Mouse (Mus musculus) liver, embryonic 14.5 days (tissue): ENCODE results near the gene Qrich1. TPM values are rescaled to one million over a fixed set of nuclear protein-coding genes. Genes with fewer than 3 reads are reported as not detected.
"Not testable (repeated sequence)": the region's sequence is repeated elsewhere in the genome, so short reads cannot be mapped to it uniquely, and the experiment has no call there.

Source experiments
- ATAC-seq: fragments of 200-750 bp; cut with Nextera tagmentation; 2 replicates; pipeline ENCODE4 v1.8.0; 2017; ENCODE audit warnings: moderate number of reproducible peaks, mild to moderate bottlenecking, moderate library complexity; ENCODE audit not compliant: insufficient read depth
- DNase-seq, 3 experiments: peaks; one replicate each; pipeline ENCODE4 v3.0.0-alpha.2; 2012 to 2013; ENCODE audit warnings: low read depth in 3 of 3, low spot score in 3 of 3
- H3K27ac ChIP-seq: fragments of 300-500 bp; sonication (generic); 2 replicates; pipeline ENCODE4 v1.5.1; 2014; ENCODE audit warnings: moderate library complexity, mild to moderate bottlenecking, control low read depth, inconsistent platforms
- H3K27me3 ChIP-seq: fragments of 300-500 bp; sonication (generic); 2 replicates; pipeline ENCODE4 v1.6.1; 2014; ENCODE audit warnings: mild to moderate bottlenecking, low read length, moderate library complexity; ENCODE audit not compliant: control insufficient read depth, insufficient read depth
- H3K36me3 ChIP-seq: fragments of 300-500 bp; sonication (generic); replicated peaks from 2 replicates; pipeline ENCODE4 v1.6.1; 2014; ENCODE audit warnings: low read depth; ENCODE audit not compliant: control insufficient read depth, insufficient read depth
- H3K4me1 ChIP-seq, 2 experiments: fragments of 200-500 bp in 1 of 2; fragments of 300-500 bp in 1 of 2; sonication (generic) in 1 of 2; replicated peaks; 2 replicates each; pipeline ENCODE4 v1.6.1; 2012 to 2014; ENCODE audit warnings: antibody characterized with exemption in 1 of 2, inconsistent platforms in 1 of 2, low read length in 1 of 2; ENCODE audit not compliant: control insufficient read depth in 2 of 2, insufficient read depth in 2 of 2
- H3K4me2 ChIP-seq: fragments of 300-500 bp; sonication (generic); 2 replicates; pipeline ENCODE4 v1.6.1; 2014; ENCODE audit warnings: low read depth, mild to moderate bottlenecking, control low read depth, moderate library complexity
- H3K4me3 ChIP-seq, 2 experiments: fragments of 200-500 bp in 1 of 2; fragments of 300-500 bp in 1 of 2; sonication (generic) in 1 of 2; 2 replicates each; pipeline ENCODE4 v1.5.1; 2012 to 2014; ENCODE audit warnings: low read depth in 2 of 2, low read length in 2 of 2, mild to moderate bottlenecking in 2 of 2, control low read depth in 1 of 2, inconsistent platforms in 1 of 2, moderate library complexity in 1 of 2; ENCODE audit not compliant: insufficient read depth in 1 of 2
- H3K9ac ChIP-seq: fragments of 300-500 bp; sonication (generic); replicated peaks from 2 replicates; pipeline ENCODE4 v1.6.1; 2014; ENCODE audit warnings: mild to moderate bottlenecking, control low read depth, moderate library complexity
- H3K9me3 ChIP-seq: fragments of 300-500 bp; sonication (generic); 2 replicates; pipeline ENCODE4 v1.6.1; 2016; ENCODE audit warnings: low read length, mixed read lengths; ENCODE audit not compliant: control insufficient read depth
- CTCF ChIP-seq: IDR thresholded peaks from 2 replicates; pipeline ENCODE4 v1.5.1; 2016; ENCODE audit warnings: antibody characterized with exemption, low read depth, control low read depth
- EP300 ChIP-seq: IDR thresholded peaks from 2 replicates; pipeline ENCODE4 v1.6.1; 2016; ENCODE audit warnings: antibody characterized with exemption, low read depth
- WGBS: fragments of 180-500 bp; shearing (Covaris S2); extraction: QIAGEN DNeasy Blood & Tissue Kit; methylation state at CpG from one replicate; pipeline ENCODE4 v1.1.7; 2014; ENCODE audit not compliant: insufficient replicate concordance; 5-methylcytosine and 5-hydroxymethylcytosine counted together
- polyA plus RNA-seq, 2 experiments: library from polyadenylated mRNA; depleted of rRNA in 1 of 2; stranded (reverse) in 1 of 2; unstranded in 1 of 2; fragments of >200 nt; fragmentation: Nextera tagmentation in 1 of 2; extraction: Ambion mirVana in 1 of 2; gene quantifications; 2 replicates each; pipeline versions ENCODE4 v1.2.1 to v1.2.3; 2012 to 2014

Gene Qrich1
- polyA plus RNA-seq, 2 experiments, result 39.8 to 40.6 TPM

DNA sequence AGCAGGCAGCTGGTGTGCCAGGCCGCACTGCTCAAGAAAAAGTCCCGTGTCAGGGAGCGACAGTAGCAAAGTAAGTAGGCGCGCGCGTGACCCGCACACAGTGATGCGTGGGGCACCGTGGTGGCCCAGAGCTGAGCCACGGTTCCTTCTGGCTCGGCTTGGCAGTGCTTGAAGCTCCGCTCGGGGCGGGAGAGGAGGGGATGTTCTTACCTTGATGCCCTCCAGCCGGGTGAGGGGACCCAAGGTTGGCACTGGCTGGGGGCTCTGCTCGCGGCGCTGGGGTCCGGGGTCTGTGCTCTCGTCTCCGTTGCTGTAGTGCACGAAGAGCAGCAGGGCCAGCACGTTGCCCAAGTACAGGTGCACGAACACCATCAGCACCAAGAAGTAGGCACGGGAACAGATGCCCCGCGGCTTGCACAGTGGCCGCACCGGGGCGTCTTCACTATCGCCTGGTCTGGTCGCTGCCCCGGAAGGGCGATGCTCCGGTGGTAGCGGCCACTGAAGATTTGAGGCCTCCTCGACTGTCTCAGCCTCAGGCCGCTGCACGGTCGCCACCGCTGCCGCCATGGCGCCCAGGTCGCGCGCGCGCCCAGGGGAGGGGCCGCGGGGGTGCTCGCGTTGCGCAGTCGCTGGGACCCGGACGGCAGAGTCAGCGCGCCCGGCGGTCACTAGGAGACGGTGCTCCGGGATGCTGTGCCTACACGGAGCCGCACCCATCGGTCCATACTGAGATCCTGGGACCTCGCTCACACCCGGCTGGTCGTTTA is 80.6 kb downstream of the Qrich1 start, which contains the start of gene P4htm:
Gene P4htm, minus strand, starts transcription at position 670 of the 767 bp plus-strand sequence.
- Histone ChIP-seq H3K27ac (no peak within 1 kb of the TSS), H3K4me3 (peak within 1 kb of the TSS; percentile 49 to 62), H3K9me3 (no peaks in the 10 kb centered on the region), H3K27me3 (no peaks in the 10 kb centered on the region; the same call in 1 of the 2 replicates), H3K36me3 (no peaks in the 10 kb centered on the region), H3K4me2 (peak within 1 kb of the TSS; percentile 83), H3K4me1 (no peaks in the 10 kb centered on the region), H3K9ac (peak within 1 kb of the TSS; percentile 47)
- DNase-seq (no peak), ATAC-seq (peak; percentile 62)
- no peak for TF ChIP-seq CTCF
- TF ChIP-seq EP300, result no peak
- WGBS, result 7% methylated on average over 69 of the region's 69 CpGs

DNA sequence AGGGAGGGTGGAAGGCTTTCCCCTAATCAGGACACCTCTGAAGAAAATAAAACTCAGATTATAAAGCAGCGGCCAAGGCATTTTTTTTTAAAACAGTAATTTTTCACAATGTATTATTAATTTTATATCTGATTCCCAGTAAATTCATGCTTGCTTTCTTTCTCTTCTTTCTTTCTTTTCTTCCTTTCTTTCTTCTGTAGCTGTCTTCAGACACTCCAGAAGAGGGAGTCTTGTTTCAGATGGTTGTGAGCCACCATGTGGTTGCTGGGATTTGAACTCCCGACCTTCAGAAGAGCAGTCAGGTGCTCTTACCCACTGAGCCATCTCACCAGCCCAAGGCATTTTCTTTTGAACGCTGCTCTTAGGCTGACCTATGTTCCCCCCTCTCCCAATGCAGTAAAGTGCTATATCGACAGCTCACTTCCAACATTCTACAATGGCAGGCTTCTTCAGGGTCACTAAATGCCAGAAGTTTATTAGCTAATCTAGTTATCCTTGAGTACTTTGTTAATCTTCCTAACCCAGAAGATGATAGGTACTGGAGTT is 82.5 kb downstream of the Qrich1 start:
- ATAC-seq (no peak), DNase-seq (no peak)

DNA sequence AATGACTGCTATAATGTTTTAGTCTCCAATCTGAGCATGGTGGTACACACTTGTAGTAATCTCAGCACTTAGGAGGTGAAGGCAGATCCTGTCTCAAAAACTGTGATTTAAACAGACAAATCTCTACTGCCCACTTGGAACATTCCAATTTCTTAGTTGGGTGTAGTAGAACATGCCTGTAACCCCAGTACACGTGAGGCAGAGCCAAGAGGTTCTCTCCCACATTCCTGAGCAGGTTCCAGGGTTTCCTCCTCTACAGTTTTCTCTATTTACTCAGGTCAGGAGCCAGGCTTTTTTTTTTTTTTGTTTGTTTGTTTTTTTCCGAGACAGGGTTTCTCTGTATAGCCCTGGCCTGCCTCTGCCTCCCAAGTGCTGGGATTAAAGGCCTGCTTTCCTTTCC is 83.4 kb downstream of the Qrich1 start:
- TF ChIP-seq CTCF (no peak), EP300 (no peak)
- ATAC-seq (no peak), DNase-seq (no peak)
- H3K27me3 ChIP-seq, result no peaks in the 10 kb centered on the region; the same call in 1 of the 2 replicates
- WGBS, result 51% methylated on average over 2 of the region's 2 CpGs
- H3K9me3 ChIP-seq, result no peaks in the 10 kb centered on the region
- no peak overlapping the region for H3K27ac ChIP-seq
- no peak overlapping the region for H3K4me3 ChIP-seq
- H3K36me3 ChIP-seq, result peaks cover 18% of the 10 kb centered on the region
- H3K9ac ChIP-seq, result no peak overlapping the region
- H3K4me1 ChIP-seq, result no peaks in the 10 kb centered on the region
- no peak overlapping the region for H3K4me2 ChIP-seq

More for the DNA sequence above, 82.5 kb downstream of the Qrich1 start:
- no peak overlapping the region for H3K27ac ChIP-seq
- no peaks in the 10 kb centered on the region; the same call in 1 of the 2 replicates for H3K27me3 ChIP-seq
- peaks cover 10% of the 10 kb centered on the region for H3K36me3 ChIP-seq
- no peak overlapping the region for H3K9ac ChIP-seq
- no peaks in the 10 kb centered on the region for H3K4me1 ChIP-seq
- WGBS, result 64% methylated on average over 4 of the region's 4 CpGs
- no peaks in the 10 kb centered on the region for H3K9me3 ChIP-seq
- H3K4me2 ChIP-seq, result no peak overlapping the region
- no peak overlapping the region for H3K4me3 ChIP-seq
- TF ChIP-seq EP300 (no peak), CTCF (no peak)

DNA sequence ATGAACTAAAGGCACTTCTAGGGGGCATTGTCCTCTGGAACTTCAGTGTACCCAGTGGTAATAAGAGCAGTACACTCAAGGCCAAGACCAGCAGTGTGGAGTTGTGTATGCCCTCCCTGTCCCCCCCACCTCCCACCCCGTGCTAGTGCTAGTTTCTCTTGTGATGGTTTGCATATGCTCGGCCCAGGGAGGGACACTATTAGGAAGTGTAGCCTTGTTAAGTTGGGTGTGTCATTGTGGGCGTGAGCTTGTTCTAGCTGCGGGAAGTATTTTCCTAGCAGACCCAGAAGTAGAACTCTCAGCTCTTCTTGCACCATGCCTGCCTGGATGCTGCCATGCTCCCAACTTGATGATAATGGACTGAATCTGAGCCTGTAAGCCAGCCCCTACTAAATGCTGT is 85.4 kb downstream of the Qrich1 start:
- no peaks in the 10 kb centered on the region for H3K9me3 ChIP-seq
- H3K27me3 ChIP-seq, result no peaks in the 10 kb centered on the region; the same call in 1 of the 2 replicates
- H3K4me2 ChIP-seq, result no peak overlapping the region
- no peak overlapping the region for H3K4me3 ChIP-seq
- no peak overlapping the region for H3K9ac ChIP-seq
- DNase-seq (no peak), ATAC-seq (no peak)
- H3K27ac ChIP-seq, result no peak overlapping the region
- H3K4me1 ChIP-seq, result no peaks in the 10 kb centered on the region
- TF ChIP-seq EP300 (no peak), CTCF (no peak)
- 54% methylated on average over 4 of the region's 4 CpGs for whole genome bisulfite sequencing
- peaks cover 31% of the 10 kb centered on the region for H3K36me3 ChIP-seq

DNA sequence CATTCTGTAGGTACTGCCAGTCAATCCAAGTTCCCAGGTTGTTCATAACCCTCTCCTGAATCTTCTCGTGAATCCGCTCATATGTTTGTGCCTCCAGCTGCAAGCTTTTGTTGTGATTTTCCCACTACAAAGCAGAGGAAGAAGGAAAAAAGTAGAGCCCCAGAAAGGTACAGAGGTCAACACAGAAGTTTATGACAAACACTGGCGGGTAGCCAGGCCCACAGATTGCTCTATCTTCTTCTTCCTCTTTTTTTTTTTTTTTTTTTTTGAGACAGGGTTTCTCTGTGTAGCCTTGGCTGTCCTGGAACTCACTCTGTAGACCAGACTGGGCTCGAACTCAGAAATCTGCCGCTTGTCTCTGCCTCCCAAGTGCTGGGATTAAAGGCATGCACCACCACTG is 91.3 kb downstream of the Qrich1 start:
- H3K9ac ChIP-seq, H3K27me3 ChIP-seq, H3K4me2 ChIP-seq, DNase-seq, H3K9me3 ChIP-seq, H3K4me1 ChIP-seq, ATAC-seq, H3K27ac ChIP-seq, H3K4me3 ChIP-seq: not testable (repeated sequence)
- WGBS, result 72% methylated on average over 5 of the region's 5 CpGs
- peaks cover 83% of the 10 kb centered on the region for H3K36me3 ChIP-seq
